ENCODE assay signal across 35 mouse cellular contexts in the genomic region with DNA sequence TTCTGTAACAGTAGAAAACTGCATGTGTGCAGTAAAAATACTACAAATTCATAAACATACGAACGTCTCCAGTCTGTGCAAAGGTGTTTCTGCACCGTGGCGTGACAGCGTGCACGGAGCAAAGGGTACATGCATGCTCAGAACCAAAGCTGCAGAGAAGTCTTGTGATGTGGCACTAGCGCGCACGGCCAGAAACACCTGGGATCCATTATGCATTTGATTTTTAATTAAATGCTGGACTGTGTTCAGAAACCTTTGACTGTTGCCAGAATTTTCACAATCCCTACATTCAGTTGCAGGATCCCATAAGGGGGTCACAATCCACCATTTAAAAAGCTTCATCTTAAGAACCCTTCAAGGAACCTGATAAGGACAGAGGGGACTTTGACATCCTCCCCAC.
"Had no signal": no experiment of that assay in that cellular context is flagged by ENCODE, and none has a peak within 500 bp of the region (broad histone marks: within the 10 kb centered on the region; RNA-seq: fewer than 3 reads in every experiment).

No protein-coding gene starts in this region.

- H3K9ac ChIP-seq: heart, embryonic 12.5 days; heart, embryonic 13.5 days; heart, embryonic 15.5 days; hindbrain, embryonic 12.5 days; hindbrain, embryonic 13.5 days; hindbrain, embryonic 14.5 days; hindbrain, embryonic 15.5 days; intestine, embryonic 15.5 days; kidney, embryonic 15.5 days had no signal

- H3K27ac ChIP-seq: heart, embryonic 10.5 days; heart, embryonic 13.5 days; heart, embryonic 15.5 days; hindbrain, embryonic 10.5 days; hindbrain, embryonic 12.5 days; hindbrain, embryonic 13.5 days; hindbrain, embryonic 14.5 days; hindbrain, embryonic 15.5 days; hindbrain, postnatal 0 days; intestine, embryonic 15.5 days; kidney, embryonic 15.5 days; kidney, postnatal 0 days had no signal

- DNase-seq: heart, postnatal 10 days; heart, postnatal 14 days; heart, postnatal 36 days; heart, postnatal 4 days; kidney, adult 11 months; kidney, adult 18-20 months; kidney, adult 2 months; kidney, adult 8-10 months; kidney, adult 9 months; kidney, postnatal 10 days; kidney, postnatal 14 days; kidney, postnatal 25 days; kidney, postnatal 36 days; kidney, postnatal 4 days; layer of hippocampus, adult 9-11 months; layer of hippocampus, postnatal 36 days had no signal

- H3K9me3 ChIP-seq: heart, embryonic 10.5 days; heart, embryonic 12.5 days; heart, embryonic 13.5 days; heart, embryonic 15.5 days; hindbrain, embryonic 10.5 days; hindbrain, embryonic 12.5 days; hindbrain, embryonic 13.5 days; hindbrain, embryonic 15.5 days; intestine, embryonic 15.5 days; kidney, embryonic 15.5 days had no signal

- H3K4me1 ChIP-seq: heart, embryonic 10.5 days; heart, embryonic 13.5 days; heart, embryonic 15.5 days; hindbrain, embryonic 10.5 days; hindbrain, embryonic 15.5 days; intestine, embryonic 15.5 days had no signal

- H3K27me3 ChIP-seq: heart, embryonic 12.5 days; heart, embryonic 15.5 days; hindbrain, embryonic 12.5 days; hindbrain, embryonic 15.5 days; intestine, embryonic 15.5 days; kidney, embryonic 15.5 days had no signal

- H3K36me3 ChIP-seq: heart, embryonic 12.5 days; heart, embryonic 15.5 days; hindbrain, embryonic 15.5 days; intestine, embryonic 15.5 days; kidney, embryonic 15.5 days had no signal

- ATAC-seq: hindbrain, embryonic 16.5 days; hindbrain, postnatal 0 days; inflammation-experienced regulatory T-cells, adult 6 months; intestine, embryonic 15.5 days; intestine, embryonic 16.5 days; intestine, postnatal 0 days had no signal

- H3K4me2 ChIP-seq: heart, embryonic 11.5 days; heart, embryonic 12.5 days; heart, embryonic 13.5 days; heart, embryonic 15.5 days; hindbrain, embryonic 12.5 days; hindbrain, embryonic 13.5 days; hindbrain, embryonic 14.5 days; hindbrain, embryonic 15.5 days; intestine, embryonic 15.5 days; kidney, embryonic 15.5 days had no signal

- H3K4me3 ChIP-seq: heart, embryonic 10.5 days; heart, embryonic 12.5 days; heart, embryonic 13.5 days; heart, embryonic 15.5 days; hindbrain, embryonic 10.5 days; hindbrain, embryonic 12.5 days; hindbrain, embryonic 13.5 days; hindbrain, embryonic 15.5 days; intestine, embryonic 15.5 days; kidney, embryonic 15.5 days; layer of hippocampus, adult 2 months had no signal
